Mouse (Mus musculus) layer of hippocampus, adult 8-10 months (tissue): ENCODE measurements around the gene Ttc9b. TPM values are rescaled to one million over a fixed set of nuclear protein-coding genes. Genes with fewer than 3 reads are reported as not detected.
A peak's percentile ranks its signal among the peaks of the same experiment; 100 is the strongest.
"Not testable (repeated sequence)": the region's sequence is repeated elsewhere in the genome, so short reads cannot be mapped to it uniquely, and the experiment has no call there.

Source experiments
- DNase-seq, 2 experiments: peaks; one replicate each; pipeline ENCODE4 v3.0.0; 2022; ENCODE audit warnings: low spot score in 2 of 2
- total RNA-seq, 4 experiments: library from RNA; stranded (reverse); gene quantifications; 2 replicates each; pipeline ENCODE4 v1.2.4; 2022

Gene Ttc9b
- 10 to 100 TPM; 37.0 to 42.0 (median 41.1) TPM for total RNA-seq

DNA sequence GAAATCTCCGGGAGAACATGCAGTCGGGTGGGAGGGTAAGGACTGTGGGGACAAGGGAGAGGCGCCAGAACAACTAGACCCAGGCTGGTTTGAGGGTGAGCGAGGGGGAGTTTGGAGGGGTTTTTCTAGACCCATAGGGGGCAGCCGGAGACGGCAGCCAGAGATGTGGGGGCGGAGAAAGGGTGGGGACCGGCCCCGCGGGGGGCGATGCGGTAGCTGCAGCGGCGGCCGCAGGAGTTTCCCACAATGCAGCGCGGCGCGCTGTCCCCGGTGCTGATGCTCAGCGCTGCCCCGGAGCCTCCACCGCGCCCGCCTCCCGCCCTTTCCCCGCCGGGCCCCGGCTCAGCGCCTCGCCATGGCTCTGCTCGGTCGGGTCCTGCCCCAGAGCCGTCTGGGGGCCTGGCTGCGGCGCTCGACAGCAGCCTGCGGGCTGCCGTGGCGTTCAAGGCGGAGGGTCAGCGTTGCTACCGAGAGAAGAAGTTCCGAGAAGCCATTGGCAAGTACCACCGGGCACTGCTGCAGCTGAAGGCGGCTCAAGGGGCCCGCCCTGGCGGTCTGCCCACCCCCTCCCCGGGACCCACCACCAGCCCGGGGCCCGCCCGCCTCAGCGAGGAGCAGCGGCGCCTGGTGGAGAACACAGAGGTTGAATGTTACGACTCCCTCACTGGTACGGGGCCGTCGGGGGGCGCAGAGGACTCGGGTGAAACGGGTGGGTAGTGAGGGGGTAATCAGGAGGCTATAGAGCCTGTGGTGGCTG is at the start of gene Ttc9b:
Gene Ttc9b, plus strand, starts transcription at position 235 of the 757 bp plus-strand sequence.
- peak; percentile 52 to 67 for DNase-seq

DNA sequence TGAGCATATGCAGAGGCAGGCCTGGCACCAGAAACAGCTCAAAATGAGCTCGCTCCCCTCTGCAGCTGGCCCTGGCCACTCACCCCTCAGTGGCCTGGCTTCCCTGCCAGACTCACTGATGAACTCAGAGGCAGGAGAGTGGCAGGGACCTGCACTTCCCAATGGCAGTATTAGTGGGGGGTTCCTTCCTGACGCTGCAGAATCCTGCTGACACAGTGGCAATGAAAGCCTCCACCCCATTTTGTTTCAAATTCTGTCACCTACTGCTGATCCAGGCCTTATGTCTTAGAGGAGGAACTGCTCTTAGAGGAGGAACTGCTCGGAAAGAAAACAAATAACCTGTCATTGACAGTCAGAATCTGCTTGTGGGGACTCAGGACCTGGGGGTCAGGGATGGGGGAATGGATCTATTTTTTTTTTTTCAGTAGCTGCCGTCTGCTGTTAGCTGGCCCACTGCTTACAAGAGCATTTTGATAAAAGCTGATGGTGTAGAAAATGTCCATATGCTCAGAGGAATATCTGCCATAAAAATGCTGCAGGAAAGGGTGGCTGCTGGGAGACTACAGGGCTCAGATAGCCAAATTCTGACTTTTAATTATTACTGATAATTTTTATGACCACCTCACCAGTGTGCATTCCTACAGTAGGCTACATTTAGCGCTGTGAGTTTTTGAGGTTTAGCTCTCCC is 48.9 kb upstream of the Ttc9b start:
- no peak for DNase-seq

DNA sequence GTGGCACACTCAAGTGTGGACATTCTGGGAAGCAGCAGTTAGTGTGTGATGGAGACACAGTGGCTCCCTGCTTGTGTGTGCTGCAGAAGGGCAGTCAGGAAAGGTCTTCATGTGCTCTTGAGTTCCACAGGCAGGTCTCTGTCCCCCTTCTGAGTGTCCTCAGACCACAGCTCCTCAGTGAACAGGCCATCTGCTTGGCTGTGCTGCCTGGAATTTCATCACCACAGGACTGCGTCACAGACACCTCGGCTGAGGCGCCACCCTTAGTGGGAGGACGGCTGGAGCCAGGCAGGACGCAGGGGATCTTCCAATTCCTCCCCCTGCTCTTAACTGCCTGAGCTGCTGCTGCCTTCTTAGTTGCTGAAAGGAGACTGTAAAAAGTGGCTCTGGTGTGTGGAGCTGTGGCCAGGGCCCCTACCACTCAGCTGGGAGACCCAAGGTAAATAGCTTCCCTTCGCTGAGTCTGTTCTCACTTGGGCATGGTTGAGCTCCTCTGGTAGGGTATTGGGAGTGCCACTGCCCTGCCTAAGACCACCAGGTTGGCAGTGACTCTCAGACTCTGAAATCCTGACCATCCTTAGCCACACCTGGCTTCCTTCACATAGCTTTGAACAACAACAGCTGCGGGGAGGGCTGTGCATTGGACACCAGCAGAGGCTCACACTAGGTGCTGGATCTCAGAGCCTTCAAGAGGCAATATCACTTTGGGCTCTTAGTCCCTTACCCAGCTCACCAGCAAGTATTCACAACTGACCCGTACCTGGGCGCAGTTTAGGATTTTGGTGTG is 48.0 kb upstream of the Ttc9b start:
- DNase-seq = peak; percentile 55 to 58

DNA sequence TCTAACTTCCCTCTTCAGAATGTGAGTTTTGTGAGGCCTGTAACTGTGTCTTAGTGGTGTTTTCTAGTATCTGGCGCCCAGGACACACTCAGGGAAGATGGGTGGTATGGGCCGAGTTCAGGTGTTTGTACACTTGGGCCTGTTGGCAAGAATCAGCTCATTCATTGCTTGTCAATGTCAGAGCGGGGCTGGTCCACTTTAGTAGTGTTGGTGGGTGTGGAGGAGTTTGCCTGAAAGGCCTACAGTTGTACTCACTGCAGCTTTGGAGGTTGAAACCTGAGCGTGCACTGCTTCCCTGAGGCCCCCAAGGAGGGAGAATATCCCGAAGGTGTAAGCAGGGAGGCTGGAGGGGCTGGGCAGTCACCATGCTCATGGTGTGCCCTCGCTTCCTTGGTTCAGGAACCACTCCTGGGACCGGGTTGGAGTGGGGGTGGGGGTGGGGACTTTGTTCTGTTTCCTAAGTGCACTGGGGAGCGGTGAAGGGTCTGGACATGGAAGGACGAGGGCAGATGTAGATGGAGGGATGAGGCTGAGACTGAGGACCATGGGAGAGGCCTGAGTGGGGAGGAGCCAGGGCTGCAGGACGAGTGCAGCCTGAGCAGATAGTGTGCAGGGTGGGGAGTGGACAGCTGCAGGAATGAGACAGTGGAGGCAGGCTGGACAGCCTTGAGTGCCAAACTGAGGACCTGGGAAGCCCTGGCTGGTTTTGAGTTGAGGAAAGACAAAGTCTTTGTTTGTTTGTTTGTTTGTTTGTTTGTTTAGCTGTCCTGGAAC is 47.0 kb upstream of the Ttc9b start:
- DNase-seq = no peak

DNA sequence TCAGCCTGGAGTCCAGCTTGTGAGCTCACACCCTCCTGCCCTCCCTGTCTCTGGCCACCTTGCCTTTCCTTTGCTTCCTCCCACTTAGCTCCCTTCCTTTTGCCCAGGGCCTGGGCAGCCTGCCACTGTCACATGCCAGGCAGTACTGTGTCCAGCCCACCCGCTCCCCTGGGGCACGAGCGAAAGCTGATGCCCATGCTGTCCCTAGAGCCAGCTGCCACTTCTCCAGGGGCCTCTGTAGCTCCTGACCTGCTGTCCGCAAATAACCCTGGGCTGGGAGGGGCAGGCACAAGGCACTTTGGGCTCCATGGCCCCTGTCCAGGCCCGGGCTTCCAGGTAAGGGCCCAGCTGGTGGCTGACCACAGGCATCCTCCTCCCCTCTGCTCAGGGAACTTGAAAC is 46.1 kb upstream of the Ttc9b start:
- DNase-seq = peak in 1 of 2 experiments; percentile 53

DNA sequence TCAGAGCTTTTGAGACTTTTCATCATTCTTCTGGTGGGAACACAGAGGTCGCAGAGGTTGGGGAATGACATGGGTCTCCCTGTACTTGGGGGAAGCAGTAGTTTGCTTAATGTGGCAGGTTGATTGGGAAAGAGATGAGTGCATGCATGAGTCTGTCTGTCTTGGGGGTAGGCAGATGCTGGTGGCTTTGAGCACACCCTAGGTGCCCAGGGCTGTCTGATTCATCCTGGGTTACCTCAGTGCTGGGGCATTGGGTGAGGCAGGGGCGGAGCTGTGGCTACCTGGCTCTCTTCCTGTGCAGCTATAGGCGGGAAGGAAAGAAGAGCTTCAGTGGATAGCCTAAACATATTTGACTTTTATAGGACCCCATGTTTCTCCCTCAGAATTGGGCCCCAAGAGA is 45.6 kb upstream of the Ttc9b start:
- DNase-seq = no peak

DNA sequence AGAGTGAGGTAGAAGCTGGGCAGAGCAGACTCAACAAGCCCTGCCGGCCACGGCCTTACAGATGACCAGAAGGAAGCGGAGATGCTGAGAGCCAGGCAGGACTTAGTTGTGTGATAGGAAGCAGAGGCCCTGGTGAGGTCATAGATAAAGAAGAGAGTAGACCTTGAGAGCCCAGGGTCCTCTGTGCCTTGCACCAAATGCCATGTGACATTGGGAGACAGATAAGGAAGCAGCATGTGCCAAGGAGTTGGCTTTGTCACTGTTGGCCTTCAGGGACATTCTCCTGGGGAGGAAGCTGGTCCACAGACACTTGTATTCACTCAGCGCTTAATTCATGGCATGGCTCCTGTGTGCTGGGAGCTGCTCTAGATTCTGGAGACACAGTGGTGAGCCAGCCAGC is 44.4 kb upstream of the Ttc9b start:
- DNase-seq = no peak

DNA sequence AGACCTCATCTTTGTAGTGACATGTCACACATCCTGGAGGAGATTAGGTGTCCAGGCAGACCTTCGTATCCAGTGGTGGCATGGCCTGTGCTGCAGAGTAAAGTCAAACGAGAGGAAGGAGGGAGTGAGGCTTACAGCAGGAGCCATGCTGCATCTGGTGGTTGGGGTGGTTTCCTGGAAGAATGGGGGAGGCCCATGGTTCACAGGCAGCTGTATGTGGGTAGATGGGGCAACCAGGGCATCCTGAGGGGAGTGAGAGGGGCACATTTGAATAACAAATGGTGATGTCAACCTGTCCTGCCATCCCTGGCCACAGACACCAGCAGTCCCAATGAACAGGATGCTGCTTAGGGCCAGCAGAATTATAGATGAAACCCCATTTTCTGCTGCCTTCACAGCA is 44.0 kb upstream of the Ttc9b start:
- no peak for DNase-seq

DNA sequence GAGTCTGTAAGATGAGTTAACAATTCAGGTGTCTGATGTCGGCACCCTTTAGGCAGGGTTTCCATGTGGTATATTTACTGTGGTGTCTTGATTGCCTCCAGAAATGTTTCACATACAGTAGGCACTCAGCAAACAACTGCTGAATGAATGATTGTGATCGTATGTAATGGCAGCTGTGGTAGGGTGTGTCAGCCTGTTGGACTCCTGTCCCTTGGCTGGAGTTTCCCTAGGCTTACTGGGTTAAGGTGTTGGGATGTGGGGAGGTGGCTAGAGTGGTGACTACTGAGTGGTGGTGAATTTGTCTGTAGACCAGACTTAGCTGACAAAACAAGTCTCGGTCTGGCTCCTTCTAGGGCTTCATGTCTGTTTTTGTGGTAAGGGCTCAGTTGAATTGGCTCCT is 43.3 kb upstream of the Ttc9b start:
- no peak for DNase-seq

DNA sequence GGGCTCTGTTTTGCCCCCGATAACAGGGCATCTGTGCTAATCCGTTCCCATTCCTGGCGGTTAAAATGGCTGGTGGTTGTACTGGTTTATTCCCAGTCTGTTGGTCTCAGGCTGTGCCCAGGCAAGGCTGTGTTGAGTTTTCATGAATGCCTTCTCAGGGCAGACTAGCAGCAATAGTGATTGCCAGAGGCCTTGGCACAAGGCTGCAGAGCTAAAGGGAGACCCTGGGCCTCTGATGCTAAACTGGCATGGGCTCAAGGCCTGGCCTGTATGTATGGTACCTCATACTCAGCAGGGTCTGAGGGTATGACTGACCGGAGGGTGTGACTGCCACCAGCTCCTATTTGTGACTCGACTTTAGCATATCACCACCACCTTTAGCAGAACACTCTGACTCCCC is 42.8 kb upstream of the Ttc9b start:
- DNase-seq = no peak

DNA sequence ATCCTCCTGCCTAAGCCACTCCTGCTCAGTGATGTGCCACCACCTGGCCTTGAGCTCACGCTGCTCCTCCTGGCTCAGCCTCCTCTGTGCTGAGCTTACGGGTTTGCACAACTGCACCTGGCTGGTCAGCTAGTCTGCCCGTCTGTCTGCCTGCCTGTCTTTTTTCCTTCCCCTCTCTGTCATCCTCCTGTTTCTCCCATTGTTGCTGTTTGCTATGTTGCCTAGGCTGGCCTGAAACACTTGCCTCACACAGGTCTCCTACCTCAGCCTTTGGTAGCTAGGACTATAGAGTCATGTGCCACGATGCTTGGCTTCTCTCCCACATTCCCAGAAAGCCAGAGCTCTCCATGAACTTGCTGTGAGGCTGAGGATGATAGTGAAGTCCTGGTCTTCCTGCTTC is 40.8 kb upstream of the Ttc9b start:
- DNase-seq = no peak

DNA sequence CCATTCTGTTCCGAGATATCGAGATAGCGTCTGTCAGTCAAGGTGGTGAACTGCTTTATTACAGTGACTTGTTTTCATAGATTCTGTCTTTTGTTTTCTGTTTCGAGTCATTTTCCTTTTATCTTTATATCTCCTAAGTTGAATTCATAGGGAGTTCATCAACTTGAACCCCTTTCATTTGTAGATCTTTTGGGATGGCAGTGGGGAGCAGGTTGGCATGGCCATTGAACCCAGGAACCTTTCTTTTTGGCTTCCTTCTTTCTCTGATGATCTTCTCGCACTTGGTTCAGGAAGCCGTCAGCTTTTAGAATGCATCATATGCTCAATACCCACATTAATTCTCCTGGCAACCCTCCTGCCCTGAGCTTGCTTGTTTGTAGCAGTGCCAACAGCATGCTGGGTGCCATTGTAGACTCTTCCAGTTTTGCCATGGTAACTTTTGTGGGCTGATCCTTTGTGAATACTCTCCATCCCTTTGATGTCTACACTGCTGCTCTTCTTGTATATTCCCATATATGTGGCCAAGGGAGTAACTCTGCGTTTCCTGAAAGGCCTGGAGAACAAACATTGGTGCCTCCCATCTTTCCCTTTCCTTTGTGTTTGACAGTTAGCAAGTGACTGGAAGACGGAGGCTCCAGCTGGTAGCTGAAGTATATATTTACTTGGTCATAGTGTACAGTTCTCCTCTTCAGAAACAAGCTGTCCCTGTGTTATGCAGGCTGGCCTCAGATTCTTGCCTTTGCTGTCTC is 39.8 kb upstream of the Ttc9b start:
- peak; percentile 65 to 72 for DNase-seq

DNA sequence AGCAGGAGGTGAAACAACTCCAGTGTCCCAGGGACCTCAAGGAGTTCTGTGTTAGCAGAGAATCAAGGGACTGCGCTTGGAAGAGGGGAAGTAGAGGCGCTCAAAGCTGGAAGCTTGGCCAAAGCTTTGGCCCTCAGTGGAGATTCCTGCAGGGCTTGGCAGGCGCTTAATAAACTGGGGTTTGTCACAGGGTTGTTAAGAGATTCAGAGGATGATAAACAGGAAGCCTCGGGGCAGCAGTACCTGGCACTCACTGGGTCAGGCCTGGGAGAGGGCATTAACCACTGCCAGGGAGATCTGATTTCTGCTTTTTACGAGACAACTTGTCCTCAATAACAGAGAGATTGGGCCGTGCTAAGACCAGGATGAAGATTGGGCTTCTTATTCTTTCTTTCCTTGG is 32.7 kb upstream of the Ttc9b start:
- no peak for DNase-seq

DNA sequence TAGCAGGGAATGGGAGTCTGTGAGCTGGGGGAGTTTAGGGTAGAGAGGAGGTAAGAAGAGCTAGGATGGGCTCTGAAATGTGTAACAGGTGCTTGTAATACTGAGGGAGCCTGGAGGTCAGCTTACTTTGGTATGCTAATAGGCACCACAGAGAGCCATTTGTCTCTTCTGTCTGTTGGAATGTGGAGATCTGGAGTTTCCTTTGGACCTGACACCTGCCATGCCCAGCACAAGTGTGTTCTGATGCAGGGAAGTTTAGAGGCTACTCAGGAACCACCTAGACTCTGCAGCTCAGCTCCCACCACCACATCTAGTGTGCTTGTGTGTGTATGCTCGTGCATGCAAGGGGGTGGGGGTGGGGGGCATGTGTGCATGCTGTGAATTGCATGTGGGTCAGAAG is 31.5 kb upstream of the Ttc9b start:
- no peak for DNase-seq

DNA sequence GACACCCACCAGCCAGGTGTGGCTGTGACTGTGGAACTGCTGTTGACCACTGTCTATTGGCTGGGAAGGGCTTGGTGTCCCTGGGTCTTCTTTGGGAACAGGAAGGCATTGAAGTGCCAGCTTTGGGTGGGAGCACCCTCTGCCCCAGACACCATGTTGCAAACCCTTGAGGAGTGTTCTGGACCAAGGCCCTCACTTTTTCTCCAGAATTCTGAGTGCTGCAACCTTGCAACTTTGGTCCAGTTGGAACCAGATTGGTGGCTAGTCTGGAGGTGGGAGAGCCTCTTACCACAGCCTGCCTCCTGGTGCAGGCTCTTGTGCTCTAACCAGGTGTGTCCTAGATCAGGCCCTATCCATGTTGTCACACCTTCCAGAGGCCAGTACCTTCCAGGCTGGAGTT is 28.7 kb upstream of the Ttc9b start:
- no peak for DNase-seq

DNA sequence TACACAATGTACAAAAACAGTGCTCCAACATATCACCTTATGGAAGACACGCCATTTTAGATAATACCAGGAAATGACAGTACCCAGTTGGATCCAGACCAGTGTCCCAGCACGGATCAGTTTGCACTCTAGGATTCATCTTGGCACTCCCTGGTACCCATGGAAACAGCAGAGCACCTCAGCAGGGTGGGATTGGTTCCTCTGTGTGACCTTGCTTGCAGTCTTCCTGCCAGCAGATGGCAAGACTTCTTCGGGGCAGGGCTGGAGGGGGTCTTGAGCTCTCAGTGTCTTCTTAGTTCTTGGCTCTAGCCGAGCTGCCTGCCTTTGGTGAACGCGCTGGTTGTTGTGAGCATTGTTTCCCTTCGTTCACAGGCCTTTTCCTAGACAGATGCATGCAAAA is 26.0 kb upstream of the Ttc9b start:
- no peak for DNase-seq

DNA sequence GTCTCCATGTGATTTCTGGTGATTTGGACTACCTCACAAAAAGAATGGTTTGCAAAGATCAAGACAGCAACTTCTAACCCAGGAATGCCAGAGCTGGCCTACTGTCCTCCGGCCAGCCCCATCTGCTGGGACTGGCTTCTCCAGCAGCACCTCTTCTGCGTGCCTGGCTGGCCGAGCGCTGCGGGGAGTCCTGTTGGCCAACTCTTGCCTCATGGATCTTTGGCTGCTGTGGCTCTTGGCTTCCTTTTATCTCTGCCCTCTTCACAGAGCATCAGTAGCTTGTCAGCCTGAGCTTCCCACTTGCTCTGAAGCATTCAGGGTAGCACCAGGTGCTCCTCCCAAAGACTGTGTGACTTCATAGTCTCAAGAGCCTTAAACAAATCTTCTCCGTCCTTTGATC is 25.5 kb upstream of the Ttc9b start:
- no peak for DNase-seq

DNA sequence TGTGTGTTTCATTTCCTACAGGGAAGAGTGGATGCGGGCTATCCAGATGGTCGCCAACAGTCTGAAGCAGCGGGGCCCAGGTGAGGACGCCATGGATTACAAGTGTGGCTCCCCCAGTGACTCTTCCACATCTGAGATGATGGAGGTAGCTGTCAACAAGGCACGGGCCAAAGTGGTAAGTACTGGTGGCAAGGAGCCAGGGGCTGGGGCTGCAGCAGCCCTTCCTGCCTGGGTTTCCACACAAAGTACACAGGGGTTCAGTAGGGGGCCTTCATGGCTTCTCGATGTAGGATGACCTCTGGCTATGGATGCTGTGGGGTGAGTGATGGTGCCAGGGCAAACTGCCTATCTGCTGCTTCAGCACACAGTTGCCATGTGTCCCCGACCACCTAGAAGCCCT is 24.9 kb upstream of the Ttc9b start:
- not testable (repeated sequence) for DNase-seq

DNA sequence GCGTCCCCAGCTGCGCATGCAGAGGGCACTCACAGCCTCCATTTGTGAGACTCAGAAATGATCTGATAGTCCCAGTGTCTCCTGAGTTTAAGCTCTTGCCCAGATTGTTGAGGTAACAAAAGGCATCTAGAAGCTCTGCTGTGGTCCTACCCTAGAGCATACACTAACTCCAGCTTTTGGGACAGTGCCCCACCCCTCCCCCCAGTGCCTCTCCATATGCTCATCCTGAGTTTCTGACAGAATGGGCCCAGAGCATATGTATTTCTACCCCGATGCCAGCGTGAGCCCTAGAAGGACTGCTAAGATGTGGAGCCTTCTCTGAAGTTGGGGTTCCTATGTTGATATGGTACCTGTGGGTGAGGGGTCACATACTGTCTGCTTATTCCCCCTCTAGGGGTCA is 22.3 kb upstream of the Ttc9b start:
- no peak for DNase-seq

DNA sequence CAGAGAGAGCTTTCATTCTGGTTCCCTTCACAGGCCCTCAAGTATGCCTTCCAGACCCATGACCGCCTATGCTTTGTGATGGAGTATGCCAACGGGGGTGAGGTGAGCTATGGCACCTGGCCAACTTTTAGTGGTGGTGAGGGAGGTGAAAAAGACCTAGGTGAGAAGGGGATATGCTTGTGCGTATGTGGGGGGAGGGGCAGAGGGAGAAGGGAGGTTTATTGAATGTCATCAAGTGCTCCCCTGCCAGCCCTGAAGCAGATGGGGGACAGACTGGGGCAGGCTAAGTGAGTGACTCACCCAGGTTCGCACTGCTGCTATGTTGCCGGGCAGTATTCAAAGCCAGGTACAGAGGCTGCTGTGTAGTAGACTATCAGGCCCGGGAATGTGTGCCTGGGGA is 20.5 kb upstream of the Ttc9b start:
- no peak for DNase-seq

DNA sequence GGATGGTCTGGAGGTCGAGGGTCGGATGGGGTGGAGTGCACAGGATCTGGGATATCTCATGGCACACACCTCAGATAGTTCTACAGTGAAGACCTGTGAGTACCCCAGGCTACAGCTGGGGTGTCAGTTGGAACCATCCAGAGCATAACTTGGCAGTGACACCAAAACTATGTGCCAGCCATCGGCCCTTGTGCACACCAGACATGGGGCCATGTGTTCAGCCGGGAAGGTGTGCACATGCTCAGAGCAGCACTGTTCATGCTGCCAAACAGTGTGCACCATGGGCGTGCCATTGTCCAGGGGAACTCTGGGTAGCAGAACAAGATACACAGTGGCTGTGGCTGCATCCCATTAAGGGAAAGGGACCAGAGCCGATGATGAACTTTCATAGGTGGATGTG is 19.0 kb upstream of the Ttc9b start:
- DNase-seq = no peak
